Mouse (Mus musculus) liver, embryonic 14.5 days (tissue): ENCODE measurements around the gene 4933406M09Rik.

Experiments used
- CTCF ChIP-seq: IDR thresholded peaks from 2 replicates; pipeline ENCODE4 v1.5.1; 2016; ENCODE audit warnings: antibody characterized with exemption, low read depth, control low read depth
- EP300 ChIP-seq: IDR thresholded peaks from 2 replicates; pipeline ENCODE4 v1.6.1; 2016; ENCODE audit warnings: antibody characterized with exemption, low read depth

GRCm38 (mm10) chr1:134361195-134361856, 24.4 kb upstream of the 4933406M09Rik start:
- no peak for TF ChIP-seq CTCF
- TF ChIP-seq EP300: no peak
